Mouse (Mus musculus) brain, embryonic 14.5 days (tissue): Measurements from ENCODE around the gene Tbc1d22a. TPM values are rescaled to one million over a fixed set of nuclear protein-coding genes. Genes with fewer than 3 reads are reported as not detected.

Experiments used
- DNase-seq: peaks from one replicate; pipeline ENCODE4 v3.0.0-alpha.2; 2011; ENCODE audit warnings: low read depth
- CTCF ChIP-seq: fragments of 200-500 bp; IDR thresholded peaks from 2 replicates; pipeline ENCODE4 v1.5.1; 2012; ENCODE audit warnings: inconsistent platforms, mild to moderate bottlenecking, moderate library complexity, borderline replicate concordance; ENCODE audit not compliant: insufficient read depth, insufficient read length; ENCODE audit errors: extremely low read depth
- POLR2A ChIP-seq: fragments of 200-500 bp; IDR thresholded peaks from 2 replicates; pipeline ENCODE4 v1.6.1; 2012; ENCODE audit warnings: mild to moderate bottlenecking, inconsistent platforms, borderline replicate concordance; ENCODE audit not compliant: poor library complexity, insufficient read depth, insufficient read length, severe bottlenecking; ENCODE audit errors: extremely low read depth
- polyA plus RNA-seq: library from polyadenylated mRNA; depleted of rRNA; stranded (reverse); fragments of >200 nt; gene quantifications from 2 replicates; pipeline ENCODE4 v1.2.3, GENCODE M21; 2012

Tbc1d22a gene
- polyA plus RNA-seq, 1 experiment: 16.8 TPM

GRCm38 (mm10) chr15:86473473-86473872, 259.2 kb downstream of the Tbc1d22a start:
- DNase-seq: no peak
- TF ChIP-seq POLR2A: no peak
- no peak for TF ChIP-seq CTCF

GRCm38 (mm10) chr15:86474951-86475350, 260.7 kb downstream of the Tbc1d22a start:
- TF ChIP-seq CTCF: no peak
- no peak for DNase-seq

- TF ChIP-seq POLR2A (no peak), CTCF (no peak)
- peak; percentile 34 for DNase-seq
These were observed 262.2 kb downstream of the Tbc1d22a start for GRCm38 (mm10) chr15:86476483-86476882.

- DNase-seq: peak; percentile 18
- TF ChIP-seq POLR2A: no peak
- no peak for TF ChIP-seq CTCF
These were observed 262.8 kb downstream of the Tbc1d22a start for GRCm38 (mm10) chr15:86477032-86477431.

GRCm38 (mm10) chr15:86477471-86477992, 263.3 kb downstream of the Tbc1d22a start:
- TF ChIP-seq POLR2A (no peak), CTCF (no peak)

GRCm38 (mm10) chr15:86478685-86479502, 264.6 kb downstream of the Tbc1d22a start:
- DNase-seq: peak; percentile 61
- no peak for TF ChIP-seq POLR2A
- no peak for TF ChIP-seq CTCF

More at GRCm38 (mm10) chr15:86477471-86477992, 263.3 kb downstream of the Tbc1d22a start:
- DNase-seq: peak; percentile 90

- DNase-seq: no peak
- TF ChIP-seq CTCF (no peak), POLR2A (no peak)
These were observed 268.1 kb downstream of the Tbc1d22a start for GRCm38 (mm10) chr15:86482362-86482761.

- TF ChIP-seq CTCF (no peak), POLR2A (no peak)
- no peak for DNase-seq
These were observed 271.6 kb downstream of the Tbc1d22a start for GRCm38 (mm10) chr15:86485815-86486214.

- TF ChIP-seq POLR2A (no peak), CTCF (no peak)
- DNase-seq: peak; percentile 63
These were observed 273.1 kb downstream of the Tbc1d22a start for GRCm38 (mm10) chr15:86487359-86487758.

GRCm38 (mm10) chr15:86491434-86492099, 277.3 kb downstream of the Tbc1d22a start:
- TF ChIP-seq POLR2A (no peak), CTCF (no peak)
- no peak for DNase-seq

GRCm38 (mm10) chr15:86492636-86493035, 278.4 kb downstream of the Tbc1d22a start:
- peak; percentile 25 for DNase-seq
- TF ChIP-seq POLR2A: no peak
- no peak for TF ChIP-seq CTCF
